Mouse (Mus musculus) ovary, adult 2 months (tissue): ENCODE data around the gene Rrh. TPM values are rescaled to one million over a fixed set of nuclear protein-coding genes. Genes with fewer than 3 reads are reported as not detected.

Experiments used
- polyA plus RNA-seq: library from polyadenylated mRNA; depleted of rRNA; stranded (reverse); fragments of >200 nt; gene quantifications from 2 replicates; pipeline ENCODE4 v1.2.3, GENCODE M21; 2012; rRNA removed

Gene Rrh
- not detected in 2 replicates for polyA plus RNA-seq

DNA sequence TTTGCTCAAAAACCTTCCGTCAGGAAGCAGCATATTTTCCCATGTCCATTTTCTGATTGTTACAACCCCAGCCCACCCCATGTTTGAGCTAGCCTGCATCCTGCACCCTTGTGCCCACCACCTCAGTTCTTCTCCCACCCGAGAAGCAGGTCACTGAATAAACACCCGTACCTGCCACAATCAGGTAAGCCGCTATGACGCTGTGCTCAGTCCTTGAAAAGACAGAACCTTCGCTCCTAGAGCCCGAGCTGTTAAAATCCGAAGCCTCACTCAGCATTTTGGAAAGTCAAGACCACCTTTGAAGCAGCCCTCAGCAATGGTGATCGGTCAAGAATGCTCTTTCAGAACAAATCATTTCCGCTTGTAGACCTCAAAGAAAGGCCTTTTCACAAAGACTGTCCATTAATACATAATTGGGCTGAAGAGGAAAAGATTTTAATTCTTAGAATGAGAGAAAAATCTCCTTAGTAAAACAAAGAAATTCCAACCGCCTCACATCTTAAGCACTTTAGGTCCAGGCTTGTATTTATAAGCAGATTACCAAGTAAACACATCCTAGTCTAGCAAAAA is at the start of gene Rrh:
Rrh (minus strand) TSS at position 382 of the 570 bp plus-strand sequence.

DNA sequence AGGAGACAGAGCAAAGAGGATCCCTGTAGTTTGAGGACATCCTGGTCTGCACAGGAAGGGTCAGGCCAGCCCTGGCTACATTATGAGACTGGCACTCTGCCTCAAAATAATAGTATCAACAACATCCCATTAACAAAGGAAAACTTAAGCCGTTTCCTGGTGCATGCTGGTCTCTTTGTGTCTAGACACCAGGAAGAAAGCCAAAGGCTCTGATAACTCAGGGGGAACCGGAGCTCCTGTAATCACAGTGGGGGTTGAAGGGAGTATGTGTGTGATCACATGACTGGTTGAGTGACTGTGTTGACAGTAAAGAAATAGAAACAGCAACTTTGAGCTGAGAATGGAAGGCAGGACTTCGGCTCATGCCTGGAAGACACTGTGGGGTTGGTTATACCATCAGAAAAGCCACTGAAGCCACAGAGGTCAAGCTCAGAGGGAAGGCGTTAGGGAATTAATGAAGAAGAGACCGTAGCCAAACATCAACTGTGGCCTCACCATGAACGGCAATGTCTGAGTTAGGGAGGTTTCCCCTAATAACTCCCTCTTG is 13.1 kb upstream of the Rrh start, which contains the start of gene Cfi:
Cfi (plus strand) TSS at position 497 of the 547 bp plus-strand sequence.

DNA sequence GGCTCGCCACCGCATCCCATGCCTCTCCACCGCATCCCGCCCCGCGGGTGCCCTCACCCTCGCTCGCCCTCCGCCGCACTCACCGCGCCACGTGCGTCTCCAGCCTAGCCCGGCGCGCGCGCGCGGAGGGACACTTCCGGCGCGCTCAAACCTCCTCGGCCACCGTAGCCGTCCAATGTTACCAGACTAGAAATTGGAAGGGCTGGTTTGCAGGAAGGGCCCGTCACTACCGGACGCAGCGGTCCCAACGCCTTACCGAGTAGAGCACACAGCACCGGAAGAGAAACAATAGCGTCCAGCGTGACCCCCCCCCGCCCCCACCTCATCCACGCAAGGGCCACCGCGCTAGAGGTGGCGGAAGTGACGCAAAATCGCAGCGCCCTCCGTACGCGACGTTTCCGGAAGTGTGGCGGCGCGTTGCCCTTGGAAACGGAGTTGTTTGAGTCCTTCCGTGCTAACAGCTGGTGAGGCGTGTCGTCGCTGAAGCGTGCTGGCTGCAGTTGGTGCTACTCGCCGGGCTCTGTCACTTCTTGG is 8.7 kb upstream of the Rrh start, which contains the start of gene Gar1:
Gar1 (minus strand) TSS at position 362 of the 534 bp plus-strand sequence.

DNA sequence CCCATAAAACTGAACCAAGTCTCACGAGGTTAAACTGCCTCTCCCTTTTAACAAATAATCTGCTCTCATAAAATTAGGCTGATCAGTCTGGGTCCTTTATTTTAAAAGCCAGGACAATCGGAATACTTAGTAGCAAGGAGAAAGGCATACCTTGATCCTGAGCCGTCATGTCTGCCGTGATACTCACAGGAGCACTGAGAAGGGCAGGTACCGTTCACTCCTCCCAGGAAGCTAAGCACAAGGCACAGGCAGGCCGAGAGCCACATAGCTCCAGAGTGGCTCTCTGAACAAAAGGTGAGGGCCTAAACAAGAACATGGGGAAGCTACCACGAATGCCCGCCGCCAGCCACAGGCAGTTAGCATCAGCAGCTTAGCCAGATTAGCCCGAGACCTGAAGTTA is 18.6 kb downstream of the Rrh start, which contains the start of gene Lrit3:
Lrit3 (minus strand) TSS at position 266 of the 400 bp plus-strand sequence.

DNA sequence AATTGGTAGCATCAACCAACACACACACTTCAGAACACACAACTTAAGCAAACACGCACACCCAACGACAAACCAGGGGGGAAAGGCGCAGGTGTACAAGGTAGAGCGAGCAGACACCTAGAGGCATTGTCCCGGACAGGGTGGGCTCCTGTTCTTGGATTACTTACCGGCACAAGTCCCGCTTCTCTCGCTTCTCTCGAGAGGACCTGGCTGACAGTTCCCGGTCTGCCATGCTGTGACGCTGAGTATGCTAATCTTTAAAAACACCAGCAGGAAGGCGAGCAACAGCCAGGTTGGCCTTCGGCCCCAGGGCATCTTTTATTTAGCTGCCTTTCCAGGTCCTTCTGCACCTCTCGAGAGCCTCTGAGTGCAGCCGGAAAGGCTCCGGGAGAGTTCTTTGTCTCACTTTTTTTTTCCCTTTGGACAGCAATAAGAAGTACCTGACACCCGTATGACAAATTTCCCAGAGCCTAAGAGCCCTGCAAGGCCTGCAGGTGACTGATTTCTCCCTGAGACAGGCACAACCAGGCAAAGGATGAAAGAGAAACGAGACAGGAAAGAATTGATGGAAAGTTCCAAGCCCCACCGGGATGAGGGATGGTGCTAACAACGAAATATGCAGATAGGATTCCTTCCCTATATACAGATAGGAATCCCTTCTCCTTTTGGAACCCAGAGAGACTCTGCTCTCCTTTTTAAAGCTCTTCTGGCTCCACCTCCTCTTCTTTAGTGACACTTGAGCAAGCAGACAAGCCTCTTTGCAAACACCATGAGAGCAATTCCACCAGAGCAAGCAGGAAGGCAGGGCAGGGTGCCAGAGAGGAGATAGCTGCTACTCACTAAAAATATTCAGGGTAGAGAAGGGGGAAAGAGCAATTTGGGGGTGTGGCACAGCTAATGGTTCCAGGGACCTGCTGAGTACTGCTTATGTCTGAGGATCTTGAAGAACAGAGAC is 67.5 kb downstream of the Rrh start, which contains the start of gene Egf:
Egf (minus strand) TSS at position 667 of the 955 bp plus-strand sequence.

Other genes starting within 250 kb of the Rrh start
- gene Egf, start 67.3 kb downstream of the Rrh start, polyA plus RNA-seq: 1.3 and 5.2 TPM in 2 replicates
- not detected in 2 replicates for gene Lrit3, start 18.6 kb downstream of the Rrh start, polyA plus RNA-seq
- gene Gar1, start 8.8 kb upstream of the Rrh start, polyA plus RNA-seq: 20.8 and 25.3 TPM in 2 replicates
- 7.5 and 8.0 TPM in 2 replicates for gene Cfi, start 13.3 kb upstream of the Rrh start, polyA plus RNA-seq
- gene Pla2g12a, start 56.0 kb upstream of the Rrh start, polyA plus RNA-seq: 152 and 177 TPM in 2 replicates
- 116 and 125 TPM in 2 replicates for gene Casp6, start 78.8 kb upstream of the Rrh start, polyA plus RNA-seq
- 4.9 and 5.8 TPM in 2 replicates for gene Mcub, start 147.6 kb upstream of the Rrh start, polyA plus RNA-seq
- 64.7 and 111 TPM in 2 replicates for gene Sec24b, start 239.0 kb upstream of the Rrh start, polyA plus RNA-seq